Mouse (Mus musculus): ENCODE data around the gene Prss48. TPM values are rescaled to one million over a fixed set of nuclear protein-coding genes. Genes with fewer than 3 reads are reported as not detected.

Gene Prss48
- total RNA-seq, 2 experiments from 2014 or later: not detected

DNA sequence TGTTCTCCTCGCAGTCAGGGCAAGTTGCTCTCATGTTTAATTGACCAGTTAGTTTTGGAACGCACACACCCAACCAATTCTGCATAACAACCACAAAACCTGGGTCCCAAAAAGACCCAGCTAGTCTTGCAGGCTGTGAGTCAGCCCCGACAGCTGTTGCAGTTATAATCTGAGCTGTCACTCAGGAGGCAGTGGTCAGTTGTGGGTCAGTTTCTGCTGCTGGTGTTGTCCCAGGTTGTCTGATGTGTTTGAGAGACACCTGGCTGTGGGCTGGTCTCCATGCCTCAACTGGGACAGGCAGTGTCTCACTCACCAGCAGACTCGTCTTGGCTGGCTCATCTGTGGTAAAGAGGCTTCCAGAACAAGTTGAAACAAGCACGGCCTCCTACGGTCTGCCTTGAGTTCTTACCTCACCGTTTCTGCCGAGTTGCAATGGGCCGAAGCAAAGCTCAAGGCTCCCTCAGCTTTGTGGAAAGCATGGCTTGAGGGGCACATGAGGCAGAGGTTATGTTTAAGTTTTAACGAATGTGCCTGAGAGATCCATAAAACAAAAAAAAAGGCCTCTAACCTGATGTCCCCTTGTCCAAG lies 49.5 kb downstream of the Prss48 start:
- no peak for DNase-seq (ENCODE audit: low spot score in 2 of 2)

GRCm38 (mm10) chr3:85950914-85951313 lies 51.4 kb downstream of the Prss48 start:
- no peak for DNase-seq (ENCODE audit: low spot score in 2 of 2)

Other genes starting within 250 kb of the Prss48 start
- 1 to 10 TPM; 6.8 to 7.2 TPM for gene Fam160a1, start 185.2 kb downstream of the Prss48 start, total RNA-seq (2021)
- 1 to 10 TPM; 1.4 to 1.7 TPM for gene Glt28d2, start 115.0 kb downstream of the Prss48 start, total RNA-seq (2021)
- gene Gm37240, start 115.0 kb downstream of the Prss48 start, total RNA-seq (2021): 1 to 10 TPM; 5.7 to 7.9 TPM
- gene Sh3d19, start 31.4 kb downstream of the Prss48 start, total RNA-seq (2021): 10 to 100 TPM; 10.6 to 16.6 TPM
- gene Rps3a1, start 140.2 kb upstream of the Prss48 start, total RNA-seq (2021): 100 to 1,000 TPM; 724 to 824 TPM
- 10 to 100 TPM; 32.7 to 34.9 TPM for gene Lrba, start 222.2 kb upstream of the Prss48 start, total RNA-seq (2021)

Data from adrenal gland, adult 18-20 months (tissue).